Mouse (Mus musculus) liver, embryonic 11.5 days (tissue): ENCODE results near the gene Ankdd1a. TPM values are rescaled to one million over a fixed set of nuclear protein-coding genes. Genes with fewer than 3 reads are reported as not detected.

ENCODE experiments used
- ATAC-seq: fragments of 200-750 bp; cut with Nextera tagmentation; replicated peaks from 2 replicates; pipeline ENCODE4 v1.8.0; 2017; ENCODE audit warnings: moderate number of reproducible peaks, mild to moderate bottlenecking, moderate TSS enrichment, moderate library complexity; ENCODE audit not compliant: low FRiP score
- DNase-seq: peaks from one replicate; pipeline ENCODE4 v3.0.0-alpha.2; 2017; ENCODE audit warnings: low spot score
- H3K27ac ChIP-seq: fragments of 300-500 bp; sonication (generic); 2 replicates; pipeline ENCODE4 v1.5.1; 2014; ENCODE audit warnings: mild to moderate bottlenecking, low read depth, low read length, control low read depth
- H3K27me3 ChIP-seq: fragments of 300-500 bp; sonication (generic); replicated peaks from 2 replicates; pipeline ENCODE4 v1.6.1; 2014; ENCODE audit warnings: low read length, mixed read lengths; ENCODE audit not compliant: control insufficient read depth, insufficient read depth
- H3K36me3 ChIP-seq: fragments of 300-500 bp; sonication (generic); 2 replicates; pipeline ENCODE4 v1.6.1; 2014; ENCODE audit warnings: mild to moderate bottlenecking, low read length, moderate library complexity, mixed read lengths; ENCODE audit not compliant: control insufficient read depth, insufficient read depth
- H3K4me1 ChIP-seq: fragments of 300-500 bp; sonication (generic); replicated peaks from 2 replicates; pipeline ENCODE4 v1.6.1; 2014; ENCODE audit warnings: low read length, mixed read lengths; ENCODE audit not compliant: control insufficient read depth, insufficient read depth
- H3K4me2 ChIP-seq: fragments of 300-500 bp; sonication (generic); 2 replicates; pipeline ENCODE4 v1.6.1; 2014; ENCODE audit warnings: mild to moderate bottlenecking, control low read depth, moderate library complexity
- H3K4me3 ChIP-seq: fragments of 300-500 bp; sonication (generic); 2 replicates; pipeline ENCODE4 v1.5.1; 2014; ENCODE audit warnings: low read depth, low read length, control low read depth
- H3K9ac ChIP-seq: fragments of 300-500 bp; sonication (generic); 2 replicates; pipeline ENCODE4 v1.6.1; 2014; ENCODE audit warnings: low read depth, low read length, control low read depth
- H3K9me3 ChIP-seq: fragments of 300-500 bp; sonication (generic); 2 replicates; pipeline ENCODE4 v1.6.1; 2016; ENCODE audit warnings: low read length, inconsistent platforms, mixed read lengths; ENCODE audit not compliant: control insufficient read depth
- WGBS: fragments of 180-500 bp; shearing (Covaris S2); extraction: QIAGEN DNeasy Blood & Tissue Kit; methylation state at CpG from one replicate; pipeline ENCODE4 v1.1.7; 2014; 5-methylcytosine and 5-hydroxymethylcytosine counted together
- polyA plus RNA-seq: library from polyadenylated mRNA; unstranded; fragments of >200 nt; fragmentation: Nextera tagmentation; extraction: Ambion mirVana; gene quantifications from 2 replicates; pipeline ENCODE4 v1.2.1, GENCODE M21; 2014

Gene Ankdd1a
- polyA plus RNA-seq, 1 experiment from 2014 or later = not detected

GRCm38 (mm10) chr9:65528417-65529038 is 8.5 kb upstream of the Ankdd1a start:
- H3K9me3 ChIP-seq = no peaks in the 10 kb centered on the region
- WGBS = 52% methylated on average over 6 of the region's 6 CpGs
- peaks cover 23% of the 10 kb centered on the region for H3K4me1 ChIP-seq
- DNase-seq (peak; percentile 56), ATAC-seq (peak; percentile 92)
- peak overlapping the region; percentile 36 for H3K4me2 ChIP-seq
- H3K4me3 ChIP-seq = no peak overlapping the region
- peak overlapping the region; percentile 11; the same call in 1 of the 2 replicates for H3K9ac ChIP-seq
- peak overlapping the region; percentile 69 for H3K27ac ChIP-seq
- H3K36me3 ChIP-seq = no peaks in the 10 kb centered on the region
- H3K27me3 ChIP-seq = no peaks in the 10 kb centered on the region

- Histone ChIP-seq H3K4me1 (peaks cover 22% of the 10 kb centered on the region), H3K4me2 (no peak overlapping the region), H3K9ac (no peak overlapping the region), H3K4me3 (no peak overlapping the region), H3K9me3 (no peaks in the 10 kb centered on the region), H3K27me3 (peaks cover 3% of the 10 kb centered on the region; the same call in 1 of the 2 replicates), H3K27ac (no peak overlapping the region), H3K36me3 (no peaks in the 10 kb centered on the region)
- DNase-seq (no peak), ATAC-seq (no peak)
- WGBS = 77% methylated on average over 10 of the region's 10 CpGs
Measured at GRCm38 (mm10) chr9:65525445-65526195, 5.6 kb upstream of the Ankdd1a start.

DNA sequence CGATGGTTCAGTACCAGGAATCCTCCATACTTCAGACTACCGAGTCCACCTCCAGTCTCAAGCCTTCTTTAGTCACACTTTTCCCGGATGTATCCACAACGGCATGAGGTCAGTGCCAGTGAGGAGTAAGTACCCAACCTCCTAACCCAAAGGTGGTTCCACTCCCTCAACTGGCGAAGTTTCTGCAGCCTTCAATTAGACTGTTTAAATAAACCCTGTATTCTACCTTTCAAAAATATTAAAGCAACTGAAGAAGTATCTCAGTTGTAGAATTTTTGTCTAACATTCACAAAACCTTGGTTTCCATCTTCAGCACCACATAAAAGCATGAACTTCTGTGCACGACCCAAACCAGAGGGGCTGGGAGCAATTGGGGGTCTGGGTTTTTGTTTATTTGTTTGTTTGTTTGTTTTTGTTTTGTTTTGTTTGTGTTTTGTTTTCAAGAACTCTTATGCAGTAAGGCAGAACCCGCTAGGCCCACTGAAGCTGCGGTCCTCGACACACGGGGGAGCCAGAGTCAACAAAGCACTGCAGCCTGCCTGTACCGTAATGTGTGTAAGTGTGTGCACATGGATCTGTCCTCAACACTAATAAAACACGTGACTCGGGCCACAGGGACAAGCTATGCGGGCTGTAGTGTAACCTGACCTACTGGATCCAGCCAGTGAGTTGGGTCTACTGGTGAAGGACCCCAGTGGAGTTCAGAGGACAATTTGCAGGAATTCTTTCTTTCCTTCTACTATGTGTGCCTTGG is 3.8 kb upstream of the Ankdd1a start:
- H3K36me3 ChIP-seq = no peaks in the 10 kb centered on the region
- 0 out of 2 replicates have a peak overlapping the region, but pooled peaks have one; percentile 8 for H3K4me2 ChIP-seq
- H3K4me1 ChIP-seq = peaks cover 10% of the 10 kb centered on the region
- H3K9ac ChIP-seq = no peak overlapping the region
- no peaks in the 10 kb centered on the region for H3K9me3 ChIP-seq
- no peak overlapping the region for H3K4me3 ChIP-seq
- ATAC-seq = peak; percentile 73
- WGBS = 23% methylated on average over 14 of the region's 14 CpGs
- H3K27me3 ChIP-seq = peaks cover 7% of the 10 kb centered on the region; the same call in 1 of the 2 replicates
- H3K27ac ChIP-seq = no peak overlapping the region
- peak; percentile 74 for DNase-seq

DNA sequence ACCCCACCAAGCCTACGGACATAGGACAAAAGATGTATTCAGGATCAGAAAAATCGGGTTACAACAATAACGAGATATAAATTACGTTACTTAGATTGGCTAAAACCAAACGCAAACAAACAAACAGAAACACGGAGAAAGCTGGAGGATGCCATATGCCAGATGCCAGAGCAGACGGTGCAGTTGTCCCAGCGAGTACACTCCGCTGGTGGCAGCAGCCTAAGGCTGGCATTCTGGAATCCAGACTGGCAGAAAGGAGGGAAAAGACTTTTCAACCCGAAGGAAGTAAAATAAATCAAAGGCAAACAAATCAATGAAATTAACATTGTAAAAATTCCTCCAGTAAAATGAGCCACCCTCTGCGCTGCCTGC is 498 bp upstream of the Ankdd1a start:
- DNase-seq (no peak), ATAC-seq (no peak)
- Histone ChIP-seq H3K9ac (no peak overlapping the region), H3K36me3 (no peaks in the 10 kb centered on the region), H3K4me3 (no peak overlapping the region), H3K4me1 (no peaks in the 10 kb centered on the region; the same call in 1 of the 2 replicates), H3K4me2 (peak overlapping the region; percentile 48), H3K27ac (no peak overlapping the region), H3K27me3 (peaks cover 7% of the 10 kb centered on the region; the same call in 1 of the 2 replicates), H3K9me3 (no peaks in the 10 kb centered on the region)
- WGBS = 31% methylated on average over 11 of the region's 11 CpGs

GRCm38 (mm10) chr9:65514851-65515261 is 5.1 kb downstream of the Ankdd1a start:
- ATAC-seq (no peak), DNase-seq (no peak)
- no peaks in the 10 kb centered on the region for H3K36me3 ChIP-seq
- no peak overlapping the region for H3K4me2 ChIP-seq
- no peaks in the 10 kb centered on the region; the same call in 1 of the 2 replicates for H3K4me1 ChIP-seq
- no peaks in the 10 kb centered on the region for H3K9me3 ChIP-seq
- no peak overlapping the region for H3K9ac ChIP-seq
- WGBS = 65% methylated on average over 3 of the region's 3 CpGs
- H3K27me3 ChIP-seq = no peaks in the 10 kb centered on the region; the same call in 1 of the 2 replicates
- no peak overlapping the region for H3K4me3 ChIP-seq
- H3K27ac ChIP-seq = no peak overlapping the region

GRCm38 (mm10) chr9:65514431-65514830 is 5.6 kb downstream of the Ankdd1a start:
- Histone ChIP-seq H3K4me3 (no peak overlapping the region), H3K9ac (no peak overlapping the region), H3K27ac (no peak overlapping the region), H3K36me3 (no peaks in the 10 kb centered on the region), H3K4me1 (no peaks in the 10 kb centered on the region), H3K9me3 (no peaks in the 10 kb centered on the region), H3K27me3 (peaks cover 3% of the 10 kb centered on the region; the same call in 1 of the 2 replicates), H3K4me2 (no peak overlapping the region)
- WGBS = 77% methylated on average over 8 of the region's 8 CpGs
- DNase-seq = no peak
- no peak for ATAC-seq

DNA sequence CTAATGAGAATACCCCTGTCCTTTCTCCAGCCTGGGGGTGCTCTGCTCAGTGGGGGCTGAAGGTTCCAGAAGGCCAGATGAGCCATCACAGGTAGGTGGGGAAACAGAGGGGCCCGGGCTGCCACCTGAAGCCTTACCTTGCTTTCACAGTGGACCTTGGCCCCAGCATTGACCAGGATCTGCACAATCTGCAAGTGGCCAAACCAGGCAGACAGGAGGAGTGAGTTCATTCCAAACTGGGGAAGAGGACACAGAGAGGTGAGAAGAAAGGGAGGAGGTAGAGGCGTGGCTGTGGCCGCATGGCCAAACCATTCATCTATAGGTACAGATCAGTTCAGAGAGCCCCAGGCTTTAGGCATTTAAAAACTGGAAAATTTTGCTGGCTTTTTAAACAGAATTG is 7.5 kb downstream of the Ankdd1a start:
- Histone ChIP-seq H3K27ac (no peak overlapping the region), H3K36me3 (no peaks in the 10 kb centered on the region), H3K9me3 (no peaks in the 10 kb centered on the region), H3K27me3 (peaks cover 4% of the 10 kb centered on the region; the same call in 1 of the 2 replicates), H3K4me1 (no peaks in the 10 kb centered on the region), H3K4me2 (no peak overlapping the region), H3K9ac (no peak overlapping the region), H3K4me3 (no peak overlapping the region)
- no peak for ATAC-seq
- no peak for DNase-seq
- WGBS = 68% methylated on average over 3 of the region's 3 CpGs

DNA sequence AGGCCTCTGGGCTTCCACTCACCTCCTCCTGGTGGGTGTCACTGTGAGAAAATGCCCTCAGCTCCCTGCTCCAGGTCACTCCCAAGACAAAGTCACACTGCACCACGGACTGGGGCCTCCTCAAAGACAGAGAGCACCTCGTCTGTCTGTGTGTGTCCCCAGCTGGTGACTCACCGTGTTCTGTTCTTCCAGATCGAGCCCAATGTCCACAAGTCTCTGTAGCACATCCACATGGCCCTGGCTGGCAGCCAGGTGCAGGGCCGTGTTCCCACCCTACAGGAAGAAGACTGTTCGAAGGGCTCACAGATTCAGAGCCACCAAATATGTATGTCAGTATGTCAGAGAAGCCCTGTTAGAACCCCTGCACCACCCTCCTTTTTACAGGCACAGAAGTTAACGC is 11.5 kb downstream of the Ankdd1a start:
- H3K4me3 ChIP-seq = no peak overlapping the region
- H3K36me3 ChIP-seq = no peaks in the 10 kb centered on the region
- H3K4me1 ChIP-seq = no peaks in the 10 kb centered on the region
- no peak overlapping the region for H3K27ac ChIP-seq
- H3K9ac ChIP-seq = no peak overlapping the region
- H3K4me2 ChIP-seq = no peak overlapping the region
- peaks cover 4% of the 10 kb centered on the region; the same call in 1 of the 2 replicates for H3K27me3 ChIP-seq
- 72% methylated on average over 7 of the region's 7 CpGs for WGBS
- ATAC-seq (no peak), DNase-seq (no peak)
- no peaks in the 10 kb centered on the region for H3K9me3 ChIP-seq
